Mouse (Mus musculus): Measurements from ENCODE around the gene Gpr6. TPM values are rescaled to one million over a fixed set of nuclear protein-coding genes. Genes with fewer than 3 reads are reported as not detected.

The Gpr6 gene
- polyA plus RNA-seq, 1 experiment from 2014 or later = 3.5 TPM

- Histone ChIP-seq H3K27ac (replicated peaks; ENCODE audit: low read depth, low read length) (no peak overlapping the region), H3K9ac (replicated peaks; ENCODE audit: low read length) (no peak overlapping the region), H3K4me1 (ENCODE audit: control insufficient read depth, insufficient read depth, low read length) (no peaks in the 10 kb centered on the region), H3K9me3 (ENCODE audit: control insufficient read depth, low read length) (no peaks in the 10 kb centered on the region), H3K4me3 (replicated peaks; ENCODE audit: low read depth, low read length) (no peak overlapping the region), H3K36me3 (ENCODE audit: control insufficient read depth, insufficient read depth, low read length) (no peaks in the 10 kb centered on the region), H3K27me3 (ENCODE audit: control insufficient read depth, insufficient read depth, low read length) (no peaks in the 10 kb centered on the region), H3K4me2 (ENCODE audit: low read length) (no peak overlapping the region)
- no peak for DNase-seq
- ATAC-seq (ENCODE audit: low FRiP score, low TSS enrichment) = no peak
- WGBS = 90% methylated on average over 5 of the region's 5 CpGs
Observed at GRCm38 (mm10) chr10:41054005-41054404, 18.1 kb downstream of the Gpr6 start.

- H3K4me2 ChIP-seq (ENCODE audit: low read length) = no peak overlapping the region
- DNase-seq = peak; percentile 37
- ATAC-seq (ENCODE audit: low FRiP score, low TSS enrichment) = no peak
- 26% methylated on average over 11 of the region's 11 CpGs for WGBS
- H3K36me3 ChIP-seq (ENCODE audit: control insufficient read depth, insufficient read depth, low read length) = no peaks in the 10 kb centered on the region
- H3K4me1 ChIP-seq (ENCODE audit: control insufficient read depth, insufficient read depth, low read length) = 0 out of 2 replicates have a peak, but pooled peaks cover 19% of the 10 kb centered on the region
- no peak overlapping the region for H3K9ac ChIP-seq (replicated peaks; ENCODE audit: low read length)
- H3K27me3 ChIP-seq (ENCODE audit: control insufficient read depth, insufficient read depth, low read length) = no peaks in the 10 kb centered on the region
- H3K4me3 ChIP-seq (replicated peaks; ENCODE audit: low read depth, low read length) = no peak overlapping the region
- H3K9me3 ChIP-seq (ENCODE audit: control insufficient read depth, low read length) = no peaks in the 10 kb centered on the region
- no peak overlapping the region for H3K27ac ChIP-seq (replicated peaks; ENCODE audit: low read depth, low read length)
Observed at GRCm38 (mm10) chr10:41042272-41042671, 29.8 kb downstream of the Gpr6 start.

GRCm38 (mm10) chr10:41041478-41041877, 30.6 kb downstream of the Gpr6 start:
- ATAC-seq (ENCODE audit: low FRiP score, low TSS enrichment) (no peak), DNase-seq (peak; percentile 41)
- Histone ChIP-seq H3K4me3 (replicated peaks; ENCODE audit: low read depth, low read length) (no peak overlapping the region), H3K36me3 (ENCODE audit: control insufficient read depth, insufficient read depth, low read length) (no peaks in the 10 kb centered on the region), H3K27me3 (ENCODE audit: control insufficient read depth, insufficient read depth, low read length) (no peaks in the 10 kb centered on the region), H3K27ac (replicated peaks; ENCODE audit: low read depth, low read length) (no peak overlapping the region), H3K4me2 (ENCODE audit: low read length) (no peak overlapping the region), H3K4me1 (ENCODE audit: control insufficient read depth, insufficient read depth, low read length) (0 out of 2 replicates have a peak, but pooled peaks cover 19% of the 10 kb centered on the region), H3K9me3 (ENCODE audit: control insufficient read depth, low read length) (no peaks in the 10 kb centered on the region), H3K9ac (replicated peaks; ENCODE audit: low read length) (no peak overlapping the region)
- 50% methylated on average over 9 of the region's 9 CpGs for WGBS

- Histone ChIP-seq H3K9me3 (ENCODE audit: control insufficient read depth, low read length) (no peaks in the 10 kb centered on the region), H3K9ac (replicated peaks; ENCODE audit: low read length) (no peak overlapping the region), H3K4me3 (replicated peaks; ENCODE audit: low read depth, low read length) (no peak overlapping the region), H3K27ac (replicated peaks; ENCODE audit: low read depth, low read length) (no peak overlapping the region), H3K4me1 (ENCODE audit: control insufficient read depth, insufficient read depth, low read length) (0 out of 2 replicates have a peak, but pooled peaks cover 19% of the 10 kb centered on the region), H3K36me3 (ENCODE audit: control insufficient read depth, insufficient read depth, low read length) (no peaks in the 10 kb centered on the region), H3K27me3 (ENCODE audit: control insufficient read depth, insufficient read depth, low read length) (no peaks in the 10 kb centered on the region), H3K4me2 (ENCODE audit: low read length) (no peak overlapping the region)
- ATAC-seq (ENCODE audit: low FRiP score, low TSS enrichment) (no peak), DNase-seq (no peak)
Observed at GRCm38 (mm10) chr10:41040530-41041085, 31.5 kb downstream of the Gpr6 start.

DNA sequence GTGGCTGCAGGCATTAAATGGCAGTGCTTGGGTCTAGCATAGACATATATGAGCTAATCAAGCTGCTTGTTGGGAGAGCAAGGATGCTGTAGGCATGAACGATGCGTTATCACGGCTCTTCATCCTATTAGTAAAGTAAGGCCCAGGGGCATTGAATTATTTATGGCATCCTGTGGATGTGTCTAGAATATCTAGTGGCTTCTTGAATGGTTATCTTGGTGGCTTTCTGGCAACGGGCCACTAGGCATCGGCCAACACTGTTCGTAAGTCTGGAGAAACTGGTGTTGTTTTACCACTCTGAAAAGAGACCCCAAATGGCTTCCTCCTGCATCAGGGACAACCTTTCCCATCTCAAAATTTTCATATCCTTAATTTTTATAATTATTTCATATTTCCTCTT, 33.6 kb downstream of the Gpr6 start:
- peak overlapping the region; percentile 8; the same call in 1 of the 2 replicates for H3K27ac ChIP-seq (replicated peaks; ENCODE audit: low read depth, low read length)

DNA sequence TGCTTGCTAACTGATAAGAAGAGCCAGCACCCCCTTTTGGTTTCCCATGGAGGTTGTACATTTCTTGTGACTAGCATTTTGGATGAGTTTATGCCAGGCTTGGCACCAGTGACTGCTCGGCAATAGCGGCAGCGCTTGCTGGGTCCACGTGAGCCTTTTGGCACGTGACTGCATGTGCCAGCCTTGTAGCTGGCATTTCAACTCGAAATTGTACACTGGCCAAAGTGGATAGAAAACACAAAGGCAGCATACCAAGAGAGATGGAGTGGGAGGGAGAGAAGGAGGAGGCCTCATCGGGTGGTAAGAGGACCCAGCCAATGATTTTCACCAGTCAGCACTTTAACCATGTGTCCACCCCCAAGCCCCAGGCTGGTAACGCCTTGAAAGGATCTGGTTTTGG, 34.4 kb downstream of the Gpr6 start:
- no peak overlapping the region for H3K27ac ChIP-seq (replicated peaks; ENCODE audit: low read depth, low read length)
- DNase-seq = peak; percentile 59
- 69% methylated on average over 8 of the region's 8 CpGs for WGBS

More for the DNA sequence above, 33.6 kb downstream of the Gpr6 start:
- no peaks in the 10 kb centered on the region for H3K36me3 ChIP-seq (ENCODE audit: control insufficient read depth, insufficient read depth, low read length)
- no peaks in the 10 kb centered on the region for H3K27me3 ChIP-seq (ENCODE audit: control insufficient read depth, insufficient read depth, low read length)
- ATAC-seq (ENCODE audit: low FRiP score, low TSS enrichment) = peak; percentile 17; the same call in 1 of the 2 replicates
- peak; percentile 78 for DNase-seq
- no peaks in the 10 kb centered on the region for H3K9me3 ChIP-seq (ENCODE audit: control insufficient read depth, low read length)
- no peak overlapping the region for H3K4me2 ChIP-seq (ENCODE audit: low read length)
- WGBS = 32% methylated on average over 6 of the region's 6 CpGs
- no peak overlapping the region for H3K4me3 ChIP-seq (replicated peaks; ENCODE audit: low read depth, low read length)
- 0 out of 2 replicates have a peak, but pooled peaks cover 19% of the 10 kb centered on the region for H3K4me1 ChIP-seq (ENCODE audit: control insufficient read depth, insufficient read depth, low read length)
- H3K9ac ChIP-seq (replicated peaks; ENCODE audit: low read length) = no peak overlapping the region

DNA sequence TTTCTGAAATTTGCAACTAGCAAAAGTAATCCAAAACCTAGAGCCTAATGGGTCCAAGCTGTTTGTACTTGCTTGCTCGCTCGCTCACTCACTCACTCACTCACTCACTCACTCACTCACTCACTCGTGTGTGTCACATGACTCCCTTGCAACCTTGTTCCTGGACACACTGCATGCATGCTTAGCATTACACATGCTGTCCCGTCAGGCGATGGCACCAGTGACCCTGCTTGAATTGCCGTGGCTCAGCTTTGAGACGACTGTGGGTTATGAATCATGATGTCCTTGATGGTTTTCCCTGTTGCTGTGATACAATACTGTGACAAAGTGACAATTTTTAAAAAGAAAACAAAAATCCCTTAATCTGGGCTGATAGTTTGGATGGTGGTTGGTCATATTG, 39.3 kb downstream of the Gpr6 start:
- no peak overlapping the region for H3K4me3 ChIP-seq (replicated peaks; ENCODE audit: low read depth, low read length)
- no peaks in the 10 kb centered on the region for H3K36me3 ChIP-seq (ENCODE audit: control insufficient read depth, insufficient read depth, low read length)
- no peak overlapping the region for H3K9ac ChIP-seq (replicated peaks; ENCODE audit: low read length)
- no peak for DNase-seq
- 0 out of 2 replicates have a peak, but pooled peaks cover under 1% of the 10 kb centered on the region for H3K4me1 ChIP-seq (ENCODE audit: control insufficient read depth, insufficient read depth, low read length)
- no peak overlapping the region for H3K4me2 ChIP-seq (ENCODE audit: low read length)
- no peaks in the 10 kb centered on the region for H3K9me3 ChIP-seq (ENCODE audit: control insufficient read depth, low read length)
- H3K27ac ChIP-seq (replicated peaks; ENCODE audit: low read depth, low read length) = no peak overlapping the region
- ATAC-seq (ENCODE audit: low FRiP score, low TSS enrichment) = no peak
- 88% methylated on average over 7 of the region's 7 CpGs for WGBS
- no peaks in the 10 kb centered on the region for H3K27me3 ChIP-seq (ENCODE audit: control insufficient read depth, insufficient read depth, low read length)

More for the DNA sequence above, 34.4 kb downstream of the Gpr6 start:
- 0 out of 2 replicates have a peak, but pooled peaks cover 19% of the 10 kb centered on the region for H3K4me1 ChIP-seq (ENCODE audit: control insufficient read depth, insufficient read depth, low read length)
- no peaks in the 10 kb centered on the region for H3K9me3 ChIP-seq (ENCODE audit: control insufficient read depth, low read length)
- ATAC-seq (ENCODE audit: low FRiP score, low TSS enrichment) = no peak
- no peaks in the 10 kb centered on the region for H3K36me3 ChIP-seq (ENCODE audit: control insufficient read depth, insufficient read depth, low read length)
- H3K4me3 ChIP-seq (replicated peaks; ENCODE audit: low read depth, low read length) = no peak overlapping the region
- H3K9ac ChIP-seq (replicated peaks; ENCODE audit: low read length) = no peak overlapping the region
- H3K27me3 ChIP-seq (ENCODE audit: control insufficient read depth, insufficient read depth, low read length) = no peaks in the 10 kb centered on the region
- H3K4me2 ChIP-seq (ENCODE audit: low read length) = no peak overlapping the region

GRCm38 (mm10) chr10:41024860-41025259, 47.2 kb downstream of the Gpr6 start:
- no peak for ATAC-seq (ENCODE audit: low FRiP score, low TSS enrichment)
- Histone ChIP-seq H3K4me1 (ENCODE audit: control insufficient read depth, insufficient read depth, low read length) (no peaks in the 10 kb centered on the region), H3K9me3 (ENCODE audit: control insufficient read depth, low read length) (peaks cover 7% of the 10 kb centered on the region), H3K4me2 (ENCODE audit: low read length) (no peak overlapping the region), H3K27ac (replicated peaks; ENCODE audit: low read depth, low read length) (no peak overlapping the region), H3K4me3 (replicated peaks; ENCODE audit: low read depth, low read length) (no peak overlapping the region), H3K27me3 (ENCODE audit: control insufficient read depth, insufficient read depth, low read length) (no peaks in the 10 kb centered on the region), H3K9ac (replicated peaks; ENCODE audit: low read length) (no peak overlapping the region), H3K36me3 (ENCODE audit: control insufficient read depth, insufficient read depth, low read length) (no peaks in the 10 kb centered on the region)
- WGBS = 67% methylated on average over 1 of the region's 1 CpGs
- no peak for DNase-seq

DNA sequence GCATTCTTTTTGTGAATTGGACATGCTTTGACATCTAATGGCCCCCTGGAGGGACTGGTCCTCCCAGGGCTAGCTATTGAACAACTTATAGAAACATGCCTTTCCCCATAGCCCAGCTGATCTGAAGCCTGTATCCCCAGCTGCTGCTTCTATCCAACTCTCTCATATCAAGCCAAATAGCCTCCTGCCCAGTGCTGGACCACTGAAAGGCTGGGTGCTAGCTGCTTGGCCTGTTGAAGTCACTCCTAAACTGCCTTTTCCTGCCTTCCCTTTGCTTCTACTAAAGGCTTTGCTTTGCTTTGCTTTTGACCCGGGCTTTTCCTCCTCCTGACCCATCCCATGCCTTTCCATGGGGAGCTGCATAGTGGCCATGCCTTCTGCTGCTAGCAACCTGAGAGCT, 47.7 kb downstream of the Gpr6 start:
- ATAC-seq (ENCODE audit: low FRiP score, low TSS enrichment) (no peak), DNase-seq (no peak)
- no peak overlapping the region for H3K27ac ChIP-seq (replicated peaks; ENCODE audit: low read depth, low read length)
- H3K36me3 ChIP-seq (ENCODE audit: control insufficient read depth, insufficient read depth, low read length) = no peaks in the 10 kb centered on the region
- no peaks in the 10 kb centered on the region for H3K4me1 ChIP-seq (ENCODE audit: control insufficient read depth, insufficient read depth, low read length)
- 53% methylated on average over 1 of the region's 1 CpGs for WGBS
- no peak overlapping the region for H3K4me3 ChIP-seq (replicated peaks; ENCODE audit: low read depth, low read length)
- no peak overlapping the region for H3K9ac ChIP-seq (replicated peaks; ENCODE audit: low read length)
- H3K9me3 ChIP-seq (ENCODE audit: control insufficient read depth, low read length) = peaks cover 7% of the 10 kb centered on the region
- no peak overlapping the region for H3K4me2 ChIP-seq (ENCODE audit: low read length)
- H3K27me3 ChIP-seq (ENCODE audit: control insufficient read depth, insufficient read depth, low read length) = no peaks in the 10 kb centered on the region
